Mouse (Mus musculus) adipocyte (in vitro differentiated cells): ENCODE data around the gene Mrpl57.

ENCODE experiments used
- DNase-seq: peaks from one replicate; pipeline ENCODE4 v3.0.0-alpha.2; 2016; ENCODE audit warnings: low spot score

Mrpl57 gene

DNA sequence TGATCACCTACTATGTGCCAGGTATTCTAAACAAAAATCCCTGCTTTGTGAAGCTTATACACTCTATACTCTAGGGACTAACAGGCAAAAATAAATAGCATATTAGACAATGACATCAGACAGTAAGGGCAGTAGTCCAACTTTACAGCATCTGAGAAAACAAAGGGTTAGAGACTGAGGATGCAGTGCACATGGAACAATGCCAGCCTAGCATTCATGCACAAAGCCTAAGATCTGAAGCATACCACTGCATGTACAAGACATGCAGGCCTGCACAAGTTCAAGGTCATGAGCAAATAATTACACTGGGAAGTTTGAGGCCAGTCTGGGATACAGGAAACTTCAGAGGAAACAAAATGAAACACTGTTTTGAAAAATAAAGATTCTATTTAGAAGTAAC lies 33.5 kb downstream of the Mrpl57 start:
- no peak for DNase-seq

DNA sequence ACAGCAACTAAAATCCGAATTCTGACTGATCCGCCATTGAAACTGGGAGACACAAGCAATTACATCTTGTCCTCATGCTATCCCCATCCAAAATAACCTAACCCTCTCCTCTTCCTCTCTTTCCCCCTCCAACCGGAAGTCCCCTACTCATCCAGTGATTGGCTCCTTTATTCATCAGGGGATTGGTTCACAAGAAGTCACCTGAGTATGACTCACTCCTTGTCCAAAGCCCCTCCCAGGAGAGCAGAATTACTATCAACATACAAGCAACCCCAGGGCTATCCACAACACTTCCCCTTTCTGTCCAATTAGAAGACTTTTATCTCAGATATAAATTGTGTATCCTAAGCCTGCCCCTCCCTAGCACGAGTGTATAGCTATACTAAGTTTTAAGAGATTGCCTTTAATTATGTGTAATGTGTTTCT lies 36.0 kb downstream of the Mrpl57 start:
- no peak for DNase-seq

DNA sequence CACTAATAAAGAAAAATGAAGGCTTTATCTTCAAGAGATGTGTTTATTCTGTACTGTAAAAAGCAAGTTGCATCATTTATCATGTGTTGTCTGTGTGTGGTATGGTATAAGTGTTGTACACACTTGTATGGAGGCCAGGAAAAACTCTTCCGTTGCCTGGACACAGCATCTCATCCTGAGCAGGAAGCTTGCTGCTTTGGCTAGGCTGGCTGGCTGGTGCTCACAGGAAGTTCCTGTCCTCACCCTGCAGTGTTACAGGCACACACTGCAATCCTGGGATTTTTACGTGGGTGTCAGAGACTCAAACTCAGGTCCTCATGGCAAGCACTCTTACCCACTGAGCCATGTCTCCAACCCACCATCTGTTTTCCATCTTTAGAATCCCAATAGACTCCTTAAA lies 37.1 kb downstream of the Mrpl57 start:
- DNase-seq, result peak; percentile 11

DNA sequence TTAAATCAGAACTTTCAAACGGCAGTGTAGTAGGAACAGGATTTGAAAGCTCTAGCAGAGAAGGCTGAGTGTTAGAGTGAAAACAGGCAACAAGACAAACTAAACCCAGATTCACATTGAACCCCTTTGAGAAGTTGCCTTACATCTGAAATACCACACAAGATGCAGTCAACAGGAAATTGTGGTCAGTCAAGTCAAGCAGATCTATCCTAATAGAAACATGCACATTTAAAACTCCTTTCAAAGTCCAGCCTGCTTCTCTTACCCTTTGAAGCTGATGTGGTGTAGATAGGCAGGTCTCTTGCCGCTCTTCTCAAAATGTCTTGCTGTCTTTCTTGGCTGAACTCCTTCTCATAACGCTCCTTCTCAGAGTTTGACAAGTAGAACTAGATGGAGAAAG lies 39.2 kb downstream of the Mrpl57 start:
- DNase-seq, result no peak

DNA sequence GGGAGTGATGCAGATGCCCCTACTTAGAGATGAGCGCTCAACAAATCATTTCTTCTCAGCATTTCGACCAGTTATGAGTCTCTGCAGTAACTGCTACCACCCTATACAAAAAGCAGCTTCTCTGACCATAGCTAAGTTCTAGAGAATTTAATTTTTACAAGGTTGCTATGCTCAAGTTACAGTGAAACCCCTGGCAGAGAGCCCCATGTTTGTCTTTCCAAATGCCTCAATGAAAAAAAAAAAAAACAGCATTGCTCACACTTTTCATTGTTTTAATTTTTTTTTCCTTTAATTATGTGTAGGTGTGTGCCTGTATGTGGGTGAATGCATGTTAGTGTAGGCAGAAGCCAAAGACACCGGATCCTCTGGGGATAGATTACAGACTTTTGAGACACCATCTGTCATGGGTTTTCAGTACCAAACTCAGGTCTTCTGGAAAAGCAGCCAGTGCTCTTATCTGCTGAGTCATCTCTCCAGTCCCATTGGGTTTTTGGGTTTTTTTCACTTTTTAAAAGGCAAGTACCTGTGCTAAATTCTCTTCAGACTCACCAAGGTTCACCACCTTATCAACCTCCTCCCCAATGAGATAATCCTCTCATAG lies 40.7 kb downstream of the Mrpl57 start:
- DNase-seq, result peak; percentile 43

DNA sequence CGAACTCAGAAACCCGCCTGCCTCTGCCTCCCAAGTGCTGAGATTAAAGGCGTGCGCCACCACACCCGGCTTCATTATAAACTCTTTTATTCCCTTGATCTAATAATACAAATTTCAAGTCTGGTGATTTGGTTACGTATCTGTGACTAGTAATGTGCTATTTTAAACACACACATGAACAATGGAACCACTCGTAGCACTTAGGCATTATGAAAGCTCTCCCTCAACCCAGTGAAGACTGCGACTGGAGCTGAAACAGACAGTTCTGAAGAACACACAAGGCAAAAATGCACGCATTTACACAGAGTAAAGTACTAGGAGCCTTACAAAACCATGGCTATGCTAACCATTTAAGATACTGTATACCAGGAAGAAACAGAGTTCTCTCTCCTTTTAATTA lies 51.9 kb downstream of the Mrpl57 start:
- DNase-seq, result no peak
